Mouse (Mus musculus) heart, postnatal 10 days (tissue): Measurements from ENCODE around the gene Pacrg. TPM values are rescaled to one million over a fixed set of nuclear protein-coding genes. Genes with fewer than 3 reads are reported as not detected.

Experiments
- DNase-seq, 2 experiments: peaks; one replicate each; pipeline ENCODE4 v3.0.0; 2021
- intact Hi-C: fragments of 180-260 bp; cut with DNase I; formaldehyde crosslinking; loops from one replicate; pipeline ENCODE4 v1.15.1; 2025
- total RNA-seq, 2 experiments: library from RNA; stranded (reverse); gene quantifications; 2 replicates each; pipeline ENCODE4 v1.2.3; 2021

The Pacrg gene
- total RNA-seq, 2 experiments from 2014 or later, result 0.60 to 1.5 TPM

DNA sequence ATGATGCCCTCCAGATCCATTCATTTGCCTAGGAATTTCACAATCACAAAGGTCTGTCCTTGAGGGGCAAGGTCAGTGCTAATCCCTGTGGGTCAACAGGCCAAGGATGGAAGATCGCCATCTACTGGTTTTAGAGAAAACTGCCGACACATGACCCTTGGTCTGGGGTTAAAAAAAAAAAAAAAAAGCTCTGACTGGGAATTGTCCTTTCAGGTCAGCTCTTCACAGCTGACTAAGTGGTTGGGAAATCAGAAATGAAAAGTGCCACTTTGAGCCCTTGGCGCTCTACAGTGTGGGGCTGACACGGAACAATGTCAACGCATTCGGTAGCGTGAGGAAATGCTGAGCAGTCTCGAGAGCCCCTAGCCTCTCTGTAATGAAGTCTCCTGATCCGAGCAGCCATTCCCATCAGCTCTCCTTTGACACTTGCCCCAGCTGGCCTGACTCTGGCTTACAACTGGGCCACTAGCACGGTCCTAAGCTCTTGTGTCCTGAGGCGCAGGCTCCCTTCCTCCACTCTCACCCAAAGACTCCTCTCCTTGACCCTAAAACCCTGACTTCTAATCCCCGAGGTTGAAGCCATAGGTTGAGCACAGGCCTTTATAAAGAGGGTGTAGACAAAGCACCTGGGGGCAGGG is 339.2 kb downstream of the Pacrg start:
- intact Hi-C loops, result loop anchor here (10.0 kb wide), 1 partner anchor 244 kb away; no protein-coding TSS in a partner anchor
- DNase-seq, result peak in 1 of 2 experiments; percentile 69

DNA sequence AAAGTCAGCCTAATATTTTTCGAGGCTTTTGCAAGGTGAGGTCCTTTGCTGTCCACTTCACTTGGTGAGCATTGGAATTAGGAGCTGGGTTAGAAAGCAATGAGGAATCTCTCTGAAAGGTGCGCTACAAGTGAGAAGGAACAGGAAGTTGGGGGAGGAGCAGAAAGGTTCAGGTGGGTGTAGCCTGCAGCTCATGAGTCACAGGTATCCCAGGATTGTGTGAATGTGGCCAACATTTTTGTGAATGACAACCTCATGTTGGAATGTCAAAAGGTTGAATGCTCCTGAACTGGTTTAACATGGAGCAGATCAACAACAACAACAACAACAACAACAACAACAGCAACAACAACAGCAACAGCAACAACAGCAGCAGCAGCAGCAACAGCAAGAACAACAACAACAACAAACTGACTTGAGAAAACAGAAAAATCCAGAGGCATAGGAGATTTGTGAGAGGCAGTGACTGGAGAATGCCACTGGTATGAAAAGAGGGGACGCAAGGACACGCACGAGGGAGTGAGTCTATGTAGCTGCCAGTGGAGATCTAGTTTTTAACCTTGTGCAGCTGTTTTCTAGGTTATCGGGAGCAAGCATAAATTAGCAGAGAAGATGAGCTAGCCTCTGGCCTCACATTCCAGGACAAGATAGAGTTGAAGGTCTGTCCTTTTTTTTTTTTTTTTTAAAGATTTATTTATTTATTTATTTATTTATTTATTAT is 341.0 kb downstream of the Pacrg start:
- no peak for DNase-seq
- intact Hi-C loops, result loop anchor here (10.0 kb wide), 1 partner anchor 604 kb away; no protein-coding TSS in a partner anchor

DNA sequence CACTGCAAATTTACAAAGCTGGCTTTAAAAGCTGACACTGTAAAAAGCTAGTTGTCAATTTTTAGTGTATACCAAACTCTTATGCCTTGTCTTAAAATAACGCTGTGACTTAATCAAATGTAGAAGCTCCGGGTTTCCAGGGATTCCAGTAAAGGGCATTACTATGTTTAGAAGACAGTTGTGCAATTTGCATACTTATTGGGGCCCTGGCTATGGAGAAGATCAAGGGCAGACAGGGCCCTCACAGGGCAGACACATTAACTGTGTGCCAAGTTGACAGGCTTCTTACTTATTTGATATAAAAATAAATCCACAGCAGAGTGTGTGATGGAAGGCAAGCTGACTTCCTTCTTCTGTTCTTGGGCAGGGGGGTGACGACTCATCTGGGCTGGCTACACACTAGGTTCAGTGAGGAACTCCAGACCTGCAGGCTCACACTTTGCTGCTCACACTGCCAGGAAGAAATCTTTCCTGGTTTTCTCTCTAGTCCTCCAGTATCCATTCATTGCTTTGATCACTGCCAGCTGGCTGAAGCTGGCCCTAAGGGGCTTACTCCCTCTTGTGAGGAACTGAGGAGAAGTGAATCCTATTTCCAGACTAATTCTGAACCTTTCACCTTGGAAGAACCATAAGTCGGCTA is 342.2 kb downstream of the Pacrg start:
- intact Hi-C loops, result loop anchor here (10.0 kb wide), 1 partner anchor 603 kb away; no protein-coding TSS in a partner anchor
- no peak for DNase-seq

DNA sequence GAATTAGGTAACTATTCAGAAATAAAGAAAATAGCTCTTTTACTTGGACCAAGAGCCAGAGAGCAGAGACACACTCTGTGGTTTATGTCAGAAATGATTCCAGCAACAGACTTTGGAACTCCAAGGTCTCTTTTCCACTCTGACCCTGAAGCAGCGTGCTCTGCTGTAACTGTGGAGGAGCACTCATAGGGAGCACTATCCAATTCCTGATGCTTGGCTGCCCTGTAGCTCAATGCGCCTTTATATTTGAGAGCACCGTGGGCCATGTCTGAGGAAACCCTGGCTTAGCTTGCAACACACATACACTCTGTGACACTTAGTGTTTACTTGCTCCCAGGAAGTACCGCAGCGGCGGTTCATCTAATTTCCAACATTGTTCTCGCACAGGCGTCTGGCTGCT is 344.0 kb downstream of the Pacrg start:
- intact Hi-C loops, result loop anchor here (10.0 kb wide), 1 partner anchor 601 kb away; no protein-coding TSS in a partner anchor
- DNase-seq, result no peak

DNA sequence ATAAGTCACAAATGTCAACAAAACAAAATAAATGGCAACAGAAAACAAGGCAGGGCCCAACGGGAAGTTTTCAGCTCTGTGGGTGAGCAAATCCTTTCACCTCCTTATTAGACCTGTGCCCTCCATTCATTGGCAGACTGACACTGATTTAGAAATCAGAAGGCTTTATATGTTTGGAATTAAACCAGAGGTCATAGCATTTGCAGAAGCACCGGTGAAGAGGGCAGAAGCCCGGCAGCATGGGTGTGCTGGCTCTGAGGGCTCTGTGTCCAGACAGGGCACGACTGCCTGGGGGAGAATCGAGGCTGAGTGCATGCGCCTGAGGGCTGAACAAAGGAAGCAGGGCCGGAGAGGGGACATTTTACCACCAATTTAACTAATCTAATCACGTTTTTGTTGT is 344.5 kb downstream of the Pacrg start:
- no peak for DNase-seq
- intact Hi-C loops, result loop anchor here (10.0 kb wide), 1 partner anchor 601 kb away; no protein-coding TSS in a partner anchor

DNA sequence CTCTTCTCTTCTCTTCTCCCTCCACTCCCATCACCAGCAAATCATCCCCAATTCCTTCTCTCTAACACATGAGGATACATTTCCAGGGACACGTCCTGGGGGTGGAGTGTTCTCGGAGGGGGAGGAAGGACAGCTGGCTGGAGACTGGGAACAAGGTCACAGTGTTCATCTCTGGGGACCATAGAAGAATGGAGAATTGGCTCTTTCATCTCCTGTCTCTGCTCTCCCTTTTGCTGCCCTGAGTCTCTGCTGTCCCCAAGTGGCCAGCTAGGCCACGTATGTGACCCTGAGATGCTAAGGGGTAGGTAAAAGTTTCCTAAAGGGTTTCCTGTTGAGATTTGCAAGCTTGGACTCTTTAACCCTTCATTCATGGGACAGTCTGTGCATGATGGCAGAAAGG is 347.0 kb downstream of the Pacrg start:
- DNase-seq, result peak; percentile 79 to 83
- intact Hi-C loops, result loop anchor here (2.0 to 10.0 kb wide), 8 partner anchors 102 to 1326 kb away; no protein-coding TSS in a partner anchor

DNA sequence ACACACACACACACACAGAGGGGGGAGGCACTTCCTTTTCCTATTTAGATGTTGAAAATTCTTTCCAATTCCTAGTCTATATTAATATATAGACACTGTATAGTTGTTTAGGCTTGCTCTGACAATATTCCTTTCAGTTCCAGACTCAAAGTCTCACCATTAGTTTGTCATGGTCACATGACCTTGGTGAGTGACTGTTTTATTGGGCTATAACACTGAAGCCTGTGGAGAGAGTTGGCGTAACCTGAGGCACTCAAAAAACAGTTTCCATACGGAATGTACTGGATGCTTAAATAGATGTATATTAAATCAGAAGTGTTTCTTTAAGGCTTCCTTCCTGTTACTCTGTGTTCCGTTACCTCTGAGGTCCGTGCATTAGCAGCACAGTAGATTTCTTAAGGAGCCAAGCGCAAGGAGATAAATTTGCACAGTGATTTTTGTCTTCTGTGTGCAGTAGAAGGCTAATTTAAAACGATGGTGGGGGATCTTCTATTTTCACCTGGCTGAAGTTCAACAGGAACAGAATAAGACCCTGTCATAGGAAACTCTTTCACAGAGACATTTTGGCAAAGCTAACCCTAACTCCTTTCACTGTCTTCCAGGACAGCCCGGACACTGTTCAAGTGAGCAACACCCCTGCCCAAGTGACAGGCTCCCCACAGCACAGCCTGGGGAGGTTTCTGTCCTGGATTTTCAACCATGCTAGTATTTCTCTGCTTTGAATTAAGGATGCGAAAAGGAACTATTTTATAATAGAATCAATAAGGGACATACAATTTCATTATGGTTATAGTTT is 349.5 kb downstream of the Pacrg start:
- DNase-seq, result no peak
- intact Hi-C loops, result loop anchor here (5.0 to 10.0 kb wide), 5 partner anchors 283 to 1323 kb away; no protein-coding TSS in a partner anchor

DNA sequence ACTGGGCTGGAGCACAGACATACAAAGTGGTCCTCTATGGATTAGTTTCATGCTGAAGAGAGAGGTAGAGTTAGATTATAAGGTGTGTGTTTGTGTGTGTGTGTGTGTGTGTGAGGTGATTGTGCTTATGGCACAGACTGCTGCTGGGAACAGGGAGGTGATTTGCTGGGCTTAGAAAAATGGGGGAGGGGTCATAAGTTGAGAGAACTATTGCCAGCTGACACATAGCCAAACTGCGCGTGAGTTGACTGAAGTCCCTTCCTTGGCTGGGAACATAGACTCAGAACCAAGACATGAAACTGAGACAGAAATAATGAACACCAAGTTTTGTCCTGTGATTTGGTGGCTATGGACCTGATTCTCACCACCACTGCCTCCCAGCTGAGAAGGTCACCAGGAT is 351.2 kb downstream of the Pacrg start:
- intact Hi-C loops, result no loop called here

DNA sequence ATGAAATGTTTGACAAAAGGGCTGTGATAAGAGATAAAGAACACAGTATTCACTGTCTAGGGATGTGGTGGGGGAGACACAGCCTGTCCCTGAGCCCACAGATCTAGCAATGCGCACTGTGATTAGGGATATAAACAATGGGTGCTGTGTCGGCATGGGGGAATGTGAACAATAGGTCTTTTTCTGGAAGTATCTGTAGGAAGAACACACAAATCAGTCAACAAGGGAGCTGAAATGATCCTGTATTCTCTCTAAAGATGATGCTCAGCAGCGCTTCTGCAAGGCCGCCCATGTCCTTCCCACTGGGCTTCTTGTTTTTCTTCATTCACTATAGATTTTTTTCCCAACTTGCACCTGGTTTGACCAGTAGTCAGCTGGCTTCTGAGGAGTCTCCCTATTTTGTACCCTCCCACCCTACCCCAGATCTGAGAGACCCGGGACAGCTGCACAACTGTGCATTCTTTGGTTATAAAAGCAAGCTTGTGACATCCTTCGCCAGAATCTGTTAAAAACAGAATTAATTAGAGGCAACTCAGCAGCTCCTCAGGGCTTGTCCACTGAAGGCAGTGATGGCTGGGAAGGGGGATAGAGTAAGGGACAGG is 356.1 kb downstream of the Pacrg start:
- no peak for DNase-seq
- intact Hi-C loops, result no loop called here

More for the DNA sequence above, 351.2 kb downstream of the Pacrg start:
- no peak for DNase-seq

DNA sequence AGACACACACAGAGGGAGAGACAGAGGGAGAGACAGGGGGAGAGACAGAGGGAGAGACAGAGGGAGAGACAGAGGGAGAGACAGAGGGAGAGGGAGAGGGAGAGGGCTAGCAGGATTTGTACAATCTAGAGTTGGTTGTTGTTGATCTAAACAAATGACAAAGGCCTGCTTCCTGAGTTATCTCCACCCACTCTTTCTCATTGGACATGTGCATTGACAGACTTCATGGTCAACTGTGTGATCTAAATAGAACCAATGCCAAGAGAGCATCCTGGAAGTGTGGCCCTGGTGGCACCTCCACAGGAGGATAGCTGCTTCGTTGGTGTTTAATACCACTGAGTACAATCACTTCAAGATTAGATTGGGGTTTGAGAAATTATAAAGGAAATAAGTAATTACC is 359.0 kb downstream of the Pacrg start:
- intact Hi-C loops, result no loop called here
- no peak for DNase-seq

DNA sequence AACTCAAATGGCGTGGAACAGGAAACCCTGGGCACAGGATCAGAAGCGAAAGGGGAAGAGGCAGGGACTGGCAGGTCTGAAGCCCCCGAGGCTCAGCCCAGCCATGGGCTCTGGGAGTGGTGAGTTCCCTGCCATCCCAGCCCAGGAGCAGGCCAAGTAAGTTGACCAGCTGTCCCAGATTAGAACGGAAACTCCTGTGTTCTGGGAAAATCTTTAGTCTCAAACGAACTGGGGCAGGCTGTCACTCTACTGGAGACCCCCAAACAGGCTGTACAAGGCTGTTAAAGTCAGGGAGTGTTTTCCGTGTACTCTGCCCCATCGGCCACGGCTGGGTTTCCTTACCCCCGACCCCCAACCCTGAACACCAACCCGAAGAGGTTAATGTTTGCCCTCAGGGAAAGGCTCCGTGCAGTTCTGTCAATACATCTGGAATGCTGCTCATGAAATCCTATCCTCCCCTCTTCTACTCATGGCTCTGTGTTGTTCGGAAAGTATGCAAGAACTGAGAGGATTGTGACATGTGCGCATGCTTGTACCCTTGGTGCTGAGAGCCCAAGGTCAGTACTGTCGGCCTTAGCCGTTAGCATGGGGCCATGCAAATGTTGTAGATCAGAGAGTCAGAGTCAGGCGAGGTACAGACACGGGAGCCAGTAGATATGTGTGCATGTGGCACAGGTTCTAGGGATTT is 360.9 kb downstream of the Pacrg start:
- no peak for DNase-seq
- intact Hi-C loops, result no loop called here

DNA sequence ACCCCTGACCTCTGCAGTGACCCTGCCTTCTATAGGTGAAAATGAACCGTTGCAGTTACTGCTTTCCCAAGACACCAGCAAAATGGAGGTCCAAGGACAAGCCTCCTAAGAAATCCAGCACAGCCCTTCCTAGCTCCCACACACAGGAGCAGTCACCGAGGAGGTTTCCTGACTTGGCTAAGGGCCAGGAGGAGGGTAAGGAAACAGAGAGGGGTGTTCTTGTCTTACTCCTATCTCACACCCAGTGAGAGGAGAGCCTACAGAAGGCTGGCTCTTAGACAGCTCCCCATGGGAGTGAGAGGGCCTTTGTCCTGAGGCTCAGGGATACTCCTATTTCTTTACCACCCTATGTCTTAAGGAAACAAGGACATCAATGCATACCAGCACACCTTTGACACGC is 361.7 kb downstream of the Pacrg start:
- DNase-seq, result no peak
- intact Hi-C loops, result no loop called here

DNA sequence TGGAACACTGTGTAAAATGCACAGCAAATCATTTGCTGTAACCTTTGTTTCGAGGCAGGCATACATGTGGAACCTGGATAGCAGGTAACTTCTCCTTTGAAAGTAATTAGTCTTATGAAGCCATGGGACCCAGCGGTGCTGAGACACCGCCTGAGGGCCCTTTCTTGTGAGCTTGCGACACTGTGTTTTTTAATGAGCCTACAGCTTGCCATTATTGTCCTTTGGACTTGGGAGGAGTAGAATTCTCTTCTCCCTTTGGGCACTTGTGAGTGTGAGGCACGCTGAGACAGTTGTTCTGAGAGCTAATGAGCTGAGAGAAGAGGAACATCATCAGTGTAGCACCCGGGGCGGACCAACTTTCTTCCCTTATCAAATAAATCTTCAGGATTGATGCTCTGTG is 363.3 kb downstream of the Pacrg start:
- DNase-seq, result no peak
- intact Hi-C loops, result no loop called here

DNA sequence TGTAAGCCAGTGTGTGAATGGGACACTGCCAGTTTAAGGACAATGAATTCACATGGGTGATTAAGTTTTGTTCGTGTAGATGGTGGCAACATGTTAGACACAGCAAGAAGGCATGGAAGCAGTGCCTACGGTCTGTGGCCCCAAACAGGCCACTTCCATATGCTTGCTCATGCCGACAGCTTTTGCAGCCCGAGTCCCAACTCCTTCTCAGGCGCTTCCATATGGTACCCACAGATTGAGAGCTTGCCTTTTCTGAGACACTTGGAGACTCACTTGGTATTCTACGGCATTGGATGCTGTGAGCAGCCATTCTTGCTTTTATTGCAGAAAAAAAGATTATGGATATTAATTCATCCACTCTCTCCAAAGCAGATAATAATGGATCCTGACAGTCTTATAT is 365.1 kb downstream of the Pacrg start:
- intact Hi-C loops, result no loop called here
- no peak for DNase-seq

DNA sequence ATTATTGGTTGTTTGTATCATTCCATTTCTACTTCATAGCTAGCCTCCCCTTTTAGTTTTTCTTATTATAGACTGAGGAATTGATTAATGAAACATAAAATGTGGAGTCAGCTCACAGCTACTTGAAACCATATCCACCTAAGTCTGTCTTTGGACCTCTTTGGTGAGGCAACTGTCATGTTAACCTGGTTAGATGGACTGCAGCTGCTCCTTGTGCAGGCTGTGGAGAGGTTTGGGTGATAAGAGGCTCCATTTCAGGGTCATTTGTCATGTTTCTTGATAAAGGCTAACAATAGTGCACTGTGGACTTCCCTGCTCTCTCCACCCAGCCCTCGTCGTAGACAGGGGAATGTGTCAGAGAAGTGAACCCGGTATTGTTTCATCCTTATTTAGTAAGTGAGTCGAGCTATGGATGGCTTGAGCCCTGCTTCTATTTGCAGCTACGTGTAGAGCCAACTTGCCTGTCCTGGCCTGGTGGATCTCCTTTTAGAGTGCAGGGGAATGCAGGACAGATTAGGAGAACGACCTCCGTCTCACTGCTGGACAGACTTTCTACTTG is 366.2 kb downstream of the Pacrg start:
- peak; percentile 72 to 84 for DNase-seq
- intact Hi-C loops, result loop anchor here (2.0 kb wide), 1 partner anchor 59 kb away; no protein-coding TSS in a partner anchor

DNA sequence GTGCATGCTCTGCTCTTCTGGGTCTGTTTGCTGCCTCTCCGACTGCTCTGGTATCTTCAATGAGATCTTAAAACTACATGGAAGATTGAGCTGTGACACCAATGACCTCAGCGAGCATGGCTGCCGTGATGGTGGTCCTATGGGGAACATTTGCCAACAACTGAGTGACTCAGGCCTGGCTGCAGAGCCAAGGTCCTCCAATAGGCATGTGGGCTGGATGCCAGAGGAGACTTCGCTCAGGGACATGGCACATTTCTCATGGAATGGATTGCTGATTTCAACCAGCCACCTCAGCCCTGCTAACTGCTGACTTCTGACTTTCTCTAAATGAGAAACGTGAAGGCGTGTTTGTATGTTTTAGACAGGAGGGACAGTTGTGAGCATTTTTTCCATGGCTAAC is 366.9 kb downstream of the Pacrg start:
- peak; percentile 83 to 84 for DNase-seq
- intact Hi-C loops, result loop anchor here (2.0 kb wide), 1 partner anchor 58 kb away; no protein-coding TSS in a partner anchor

DNA sequence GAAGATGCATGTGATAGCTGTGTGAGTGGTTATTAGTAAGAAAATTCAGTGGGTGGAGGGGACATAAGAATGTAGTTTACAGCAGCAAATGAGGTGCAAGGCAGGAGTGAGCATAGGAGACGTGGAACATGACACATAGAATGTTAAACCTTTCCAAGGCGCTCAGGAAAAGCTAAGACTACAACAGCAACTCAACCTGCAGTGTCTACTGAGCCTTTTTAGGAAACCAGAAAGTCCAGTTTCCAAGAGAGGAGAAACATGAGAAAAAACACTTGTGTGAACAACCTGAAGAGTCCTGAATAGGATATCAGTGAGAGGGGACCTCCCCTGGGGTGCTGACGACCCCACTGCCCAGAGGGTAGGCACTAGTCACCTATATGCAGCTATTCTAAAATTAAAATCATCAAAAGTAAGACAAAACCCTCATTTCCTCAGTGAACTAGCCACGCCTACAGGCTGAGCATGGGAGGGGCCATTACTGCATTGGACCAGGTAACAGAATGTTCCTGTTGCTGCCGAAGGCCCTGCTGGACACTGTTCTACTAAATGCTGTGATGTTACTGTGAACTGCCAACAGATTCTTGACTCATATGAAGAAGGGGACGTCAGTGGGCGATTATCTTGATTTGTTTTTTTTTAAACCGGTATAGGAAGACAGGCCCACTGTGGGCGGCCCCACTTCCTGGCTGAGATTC is 370.1 kb downstream of the Pacrg start:
- DNase-seq, result no peak
- intact Hi-C loops, result loop anchor here (2.0 kb wide), 1 partner anchor 19 kb away; no protein-coding TSS in a partner anchor

DNA sequence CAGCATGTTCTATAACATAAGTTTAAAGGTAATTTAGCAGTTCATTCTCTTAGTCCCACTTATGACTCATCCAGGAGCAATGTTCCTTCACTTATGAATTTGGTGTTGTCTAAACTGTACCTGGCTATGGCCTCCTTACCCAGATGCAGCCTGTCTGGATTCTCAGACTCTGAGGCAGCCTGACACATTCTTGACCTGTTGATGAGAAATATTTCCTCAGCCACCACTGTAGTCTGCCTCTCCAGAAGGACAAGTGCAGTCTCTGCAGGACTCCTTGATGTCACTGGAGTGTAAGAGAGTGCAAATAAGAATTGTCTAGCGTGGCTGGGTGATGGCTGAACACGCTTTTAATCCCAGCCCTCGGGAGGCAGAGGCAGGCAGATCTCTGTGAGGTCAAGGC is 373.0 kb downstream of the Pacrg start:
- intact Hi-C loops, result no loop called here
- no peak for DNase-seq

DNA sequence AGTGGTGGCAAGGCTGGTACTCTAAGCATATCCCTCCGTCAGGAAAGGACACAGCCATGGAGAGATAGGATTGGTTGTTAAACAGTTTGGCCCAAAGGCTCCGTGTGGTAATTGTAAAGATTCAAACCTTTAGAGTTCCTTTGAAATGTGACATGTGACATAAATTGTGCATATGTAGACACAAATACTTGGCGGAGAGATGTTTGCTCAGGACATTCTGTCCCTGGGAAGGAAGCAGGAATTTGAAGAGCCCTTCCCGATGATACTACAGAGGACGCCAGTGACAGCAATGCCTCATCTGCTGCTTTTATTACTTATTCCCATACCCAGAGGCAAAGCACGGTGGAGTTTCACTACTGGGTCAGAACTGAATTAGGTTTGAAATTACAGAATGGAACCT is 374.6 kb downstream of the Pacrg start:
- intact Hi-C loops, result no loop called here

More for the DNA sequence above, 374.6 kb downstream of the Pacrg start:
- DNase-seq, result no peak
